8 mouse cellular contexts compared by ENCODE assay signal in the genomic region with DNA sequence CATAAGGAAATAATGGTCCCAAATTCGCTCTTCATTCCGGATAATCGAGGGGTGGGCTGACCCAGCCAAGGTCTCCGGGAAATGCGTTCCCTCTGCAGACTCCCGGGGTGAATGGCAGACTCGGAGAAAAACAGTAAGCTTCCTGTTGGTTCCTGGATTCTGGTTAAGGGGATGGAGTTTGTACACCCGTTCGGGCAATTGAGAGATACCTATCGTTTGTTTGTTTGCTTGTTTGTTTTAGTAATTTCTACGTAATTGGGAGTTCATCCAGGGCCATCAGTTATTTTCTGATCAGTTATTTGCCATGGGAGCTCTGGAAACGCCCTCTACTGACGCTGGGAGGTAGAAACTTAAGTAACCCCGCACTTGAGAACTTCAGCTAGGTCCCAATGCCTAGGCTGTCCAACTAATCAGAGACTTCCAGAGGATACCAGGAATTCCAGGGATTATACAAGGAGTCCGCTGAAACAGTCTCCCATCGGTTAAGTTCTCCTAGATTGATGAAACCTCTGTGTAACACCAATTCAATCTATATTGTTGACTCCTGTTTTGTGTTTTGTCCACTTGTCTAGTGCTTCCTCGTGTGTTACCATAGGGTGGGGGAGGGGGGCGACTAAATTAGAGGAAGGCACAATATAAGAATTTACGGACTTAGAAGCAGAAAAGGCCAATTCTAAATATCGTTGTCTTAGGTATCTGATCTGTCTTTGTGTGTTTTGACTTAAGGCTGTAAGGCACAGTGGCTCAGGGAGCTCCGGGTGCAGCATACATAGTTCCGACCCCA. TPM values are rescaled to one million over a fixed set of nuclear protein-coding genes. Genes with fewer than 3 reads are reported as not detected.
DNase-seq lines count a peak whose midpoint lies in the region; ATAC-seq and TF ChIP-seq lines count a peak whose summit lies in the region.

No protein-coding gene starts in this region.

- peak overlapping the region; percentile 64 for H3K4me3 ChIP-seq in heart, adult 2 months
- peak overlapping the region; percentile 99 for H3K4me3 ChIP-seq in kidney, adult 2 months (ENCODE audit: insufficient read depth, low read depth, low read length)
- peak overlapping the region; percentile 66 for H3K4me3 ChIP-seq in limb, embryonic 13.5 days
- H3K4me3 ChIP-seq in midbrain, embryonic 14.5 days (replicated peaks; ENCODE audit: low read depth, low read length) = peak overlapping the region; percentile 62

- TF ChIP-seq EP300 in heart, adult 2 months (IDR thresholded peaks at IDR 0.05; ENCODE audit: insufficient read depth, low read depth, low read length) = no peak

- no peaks in the 10 kb centered on the region; the same call in 1 of the 2 replicates for H3K79me2 ChIP-seq in heart, adult 2 months (replicated peaks; ENCODE audit: control insufficient read depth, insufficient read depth, low read length)

- DNase-seq in cerebellum, adult 11 months = peak; percentile 57
- DNase-seq in embryo, embryonic 10 days (ENCODE audit: low spot score) = peak; percentile 75
- peak; percentile 67 to 69 for DNase-seq in heart, adult 2 months
- peak; percentile 89 for DNase-seq in kidney, adult 2 months
- DNase-seq in midbrain, embryonic 14.5 days = peak; percentile 67
- DNase-seq in spleen, adult 18-20 months = peak; percentile 22 to 70

- H3K9ac ChIP-seq in heart, adult 2 months (ENCODE audit: low read depth, low read length) = peak overlapping the region; percentile 77
- peak overlapping the region; percentile 48; the same call in 1 of the 2 replicates for H3K9ac ChIP-seq in limb, embryonic 13.5 days
- peak overlapping the region; percentile 42; the same call in 1 of the 2 replicates for H3K9ac ChIP-seq in midbrain, embryonic 14.5 days (replicated peaks; ENCODE audit: low read length)

- H3K4me1 ChIP-seq in heart, adult 2 months (ENCODE audit: control insufficient read depth, insufficient read depth, low read length) = no peaks in the 10 kb centered on the region
- H3K4me1 ChIP-seq in kidney, adult 2 months (ENCODE audit: control insufficient read depth, insufficient read depth, low read length) = no peaks in the 10 kb centered on the region
- H3K4me1 ChIP-seq in limb, embryonic 13.5 days = no peaks in the 10 kb centered on the region
- H3K4me1 ChIP-seq in midbrain, embryonic 14.5 days (ENCODE audit: control insufficient read depth, insufficient read depth, low read length) = no peaks in the 10 kb centered on the region

- H3K9me3 ChIP-seq in limb, embryonic 13.5 days = peaks cover 9% of the 10 kb centered on the region
- 0 out of 2 replicates have a peak, but pooled peaks cover 3% of the 10 kb centered on the region for H3K9me3 ChIP-seq in midbrain, embryonic 14.5 days (ENCODE audit: control insufficient read depth, low read length)

- ATAC-seq in cerebellum, adult (ENCODE audit: insufficient number of reproducible peaks, low FRiP score, low TSS enrichment) = no peak
- no peak for ATAC-seq in limb, embryonic 13.5 days (ENCODE audit: low FRiP score, low read depth)
- no peak; the same call in 1 of the 2 replicates for ATAC-seq in midbrain, embryonic 14.5 days (ENCODE audit: low FRiP score, low TSS enrichment)

- no peak for TF ChIP-seq POLR2A in heart, adult 2 months (IDR thresholded peaks at IDR 0.05; ENCODE audit: insufficient read depth, low read depth, low read length)
- TF ChIP-seq POLR2A in kidney, adult 2 months (IDR thresholded peaks at IDR 0.05; ENCODE audit: low read depth, low read length) = no peak

- 16% methylated on average over 22 of the region's 22 CpGs for WGBS in heart, adult 2 months
- WGBS in kidney, adult 2 months = 17% methylated on average over 22 of the region's 22 CpGs
- 19% methylated on average over 22 of the region's 22 CpGs for WGBS in limb, embryonic 13.5 days
- WGBS in midbrain, embryonic 14.5 days = 20% methylated on average over 22 of the region's 22 CpGs

- TF ChIP-seq CTCF in heart, adult 2 months (IDR thresholded peaks at IDR 0.05) = peak; percentile 77
- peak; percentile 26; the same call in 1 of the 2 replicates for TF ChIP-seq CTCF in kidney, adult 2 months (conservative IDR thresholded peaks at IDR 0.05; ENCODE audit: insufficient read depth, insufficient read length, low read depth, low read length)

- peak overlapping the region; percentile 75 for H3K4me2 ChIP-seq in limb, embryonic 13.5 days (replicated peaks)
- peak overlapping the region; percentile 88 for H3K4me2 ChIP-seq in midbrain, embryonic 14.5 days (ENCODE audit: low read length)

- H3K27me3 ChIP-seq in heart, adult 2 months (ENCODE audit: control insufficient read depth, insufficient read depth, low read length) = no peaks in the 10 kb centered on the region
- H3K27me3 ChIP-seq in kidney, adult 2 months (replicated peaks; ENCODE audit: control insufficient read depth, insufficient read depth, low read length) = no peaks in the 10 kb centered on the region; the same call in 1 of the 2 replicates
- H3K27me3 ChIP-seq in limb, embryonic 13.5 days = no peaks in the 10 kb centered on the region
- H3K27me3 ChIP-seq in midbrain, embryonic 14.5 days (ENCODE audit: control insufficient read depth, insufficient read depth, low read length) = no peaks in the 10 kb centered on the region

- peak overlapping the region; percentile 86 for H3K27ac ChIP-seq in heart, adult 2 months
- peak overlapping the region; percentile 36; the same call in 1 of the 2 replicates for H3K27ac ChIP-seq in kidney, adult 2 months (ENCODE audit: insufficient read depth, low read depth, low read length)
- H3K27ac ChIP-seq in limb, embryonic 13.5 days = no peak overlapping the region
- no peak overlapping the region for H3K27ac ChIP-seq in midbrain, embryonic 14.5 days (replicated peaks; ENCODE audit: low read depth, low read length)

- H3K36me3 ChIP-seq in heart, adult 2 months (ENCODE audit: control insufficient read depth, insufficient read depth, low read length) = no peaks in the 10 kb centered on the region
- no peaks in the 10 kb centered on the region for H3K36me3 ChIP-seq in kidney, adult 2 months (ENCODE audit: control insufficient read depth, insufficient read depth, low read length)
- peaks cover 4% of the 10 kb centered on the region for H3K36me3 ChIP-seq in limb, embryonic 13.5 days
- H3K36me3 ChIP-seq in midbrain, embryonic 14.5 days (ENCODE audit: control insufficient read depth, insufficient read depth, low read length) = no peaks in the 10 kb centered on the region

- intact Hi-C loops in heart, adult 2 months (cut with DNase I) = loop anchor here (2.0 to 10.0 kb wide), 2 partner anchors 98 to 1846 kb away; a partner anchor contains a TSS

RNA-seq across cellular contexts. Expression of a gene that starts 0.7 kb away (rescaled TPM):
- 1 to 10 TPM; 3.3 to 5.2 TPM for total RNA-seq in heart, adult 2 months (2021)
- polyA plus RNA-seq in heart, adult 2 months (2012; rRNA removed) = 2.2 and 4.9 TPM in 2 replicates
- polyA plus RNA-seq in kidney, adult 2 months (2012; rRNA removed) = 3.9 and 4.7 TPM in 2 replicates
- polyA plus RNA-seq in limb, embryonic 13.5 days (2015; fragmentation: Nextera tagmentation; extraction: Ambion mirVana) = 10.3 and 11.3 TPM in 2 replicates
- polyA plus RNA-seq in midbrain, embryonic 14.5 days (2014; fragmentation: Nextera tagmentation; extraction: Ambion mirVana) = 3.6 and 4.5 TPM in 2 replicates

RNA-seq across cellular contexts. Expression of a gene that starts 1.1 kb away (rescaled TPM):
- total RNA-seq in heart, adult 2 months (2021) = under 1 TPM; 0.08 to 0.09 TPM
- polyA plus RNA-seq in heart, adult 2 months (2012; rRNA removed) = 0.04 and 0.20 TPM in 2 replicates
- polyA plus RNA-seq in kidney, adult 2 months (2012; rRNA removed) = 0.11 and 0.14 TPM in 2 replicates
- 0.13 TPM in 2 replicates for polyA plus RNA-seq in limb, embryonic 13.5 days (2015; fragmentation: Nextera tagmentation; extraction: Ambion mirVana)
- 0.11 and 0.18 TPM in 2 replicates for polyA plus RNA-seq in midbrain, embryonic 14.5 days (2014; fragmentation: Nextera tagmentation; extraction: Ambion mirVana)

RNA-seq across cellular contexts. Expression of a gene that starts 51.8 kb away (rescaled TPM):
- total RNA-seq in heart, adult 2 months (2021) = under 1 TPM; 0.16 to 0.20 TPM
- 0.23 and 0.25 TPM in 2 replicates for polyA plus RNA-seq in heart, adult 2 months (2012; rRNA removed)
- polyA plus RNA-seq in kidney, adult 2 months (2012; rRNA removed) = 0.23 and 0.25 TPM in 2 replicates
- 0.31 and 0.39 TPM in 2 replicates for polyA plus RNA-seq in limb, embryonic 13.5 days (2015; fragmentation: Nextera tagmentation; extraction: Ambion mirVana)
- polyA plus RNA-seq in midbrain, embryonic 14.5 days (2014; fragmentation: Nextera tagmentation; extraction: Ambion mirVana) = 0.47 and 0.51 TPM in 2 replicates

Comparison
In these comparisons a context has a peak if more than half of its experiments do, and no peak if none do; other contexts are left out.
1. H3K27ac ChIP-seq: peak in heart, adult 2 months (single experiment) and kidney, adult 2 months (single experiment); none in limb, embryonic 13.5 days (single experiment) and midbrain, embryonic 14.5 days (single experiment).
2. Peak in every context shown above with its lines, with median percentiles within 50 percentile points of each other: DNase-seq, H3K4me3 ChIP-seq and H3K9ac ChIP-seq.